Mouse (Mus musculus) lung, embryonic 16.5 days (tissue): Measurements from ENCODE around the gene Khnyn. TPM values are rescaled to one million over a fixed set of nuclear protein-coding genes. Genes with fewer than 3 reads are reported as not detected.

Experiments
- ATAC-seq: fragments of 200-750 bp; cut with Nextera tagmentation; 2 replicates; pipeline ENCODE4 v1.8.0; 2017; ENCODE audit warnings: low read depth, mild to moderate bottlenecking, moderate library complexity
- H3K27ac ChIP-seq: fragments of 300-500 bp; sonication (generic); 2 replicates; pipeline ENCODE4 v1.5.1; 2014; ENCODE audit warnings: mild to moderate bottlenecking, control low read depth, low read length
- H3K27me3 ChIP-seq: fragments of 300-500 bp; sonication (generic); 2 replicates; pipeline ENCODE4 v1.6.1; 2014; ENCODE audit warnings: low read depth, low read length, mixed read lengths; ENCODE audit not compliant: control insufficient read depth, insufficient read depth
- H3K36me3 ChIP-seq: fragments of 300-500 bp; sonication (generic); 2 replicates; pipeline ENCODE4 v1.6.1; 2014; ENCODE audit warnings: low read length; ENCODE audit not compliant: control insufficient read depth, insufficient read depth
- H3K4me1 ChIP-seq: fragments of 300-500 bp; sonication (generic); replicated peaks from 2 replicates; pipeline ENCODE4 v1.6.1; 2014; ENCODE audit warnings: low read length, mixed read lengths; ENCODE audit not compliant: control insufficient read depth, insufficient read depth
- H3K4me2 ChIP-seq: fragments of 300-500 bp; sonication (generic); 2 replicates; pipeline ENCODE4 v1.6.1; 2014; ENCODE audit warnings: low read depth, low read length, control low read depth
- H3K4me3 ChIP-seq: fragments of 300-500 bp; sonication (generic); 2 replicates; pipeline ENCODE4 v1.5.1; 2014; ENCODE audit warnings: mild to moderate bottlenecking, low read length, control low read depth
- H3K9ac ChIP-seq: fragments of 300-500 bp; sonication (generic); 2 replicates; pipeline ENCODE4 v1.6.1; 2014; ENCODE audit warnings: low read length, control low read depth
- H3K9me3 ChIP-seq: fragments of 300-500 bp; sonication (generic); 2 replicates; pipeline ENCODE4 v1.6.1; 2016; ENCODE audit warnings: low read length; ENCODE audit not compliant: control insufficient read depth
- WGBS: fragments of 180-500 bp; shearing (Covaris S2); extraction: QIAGEN DNeasy Blood & Tissue Kit; methylation state at CpG from one replicate; pipeline ENCODE4 v1.1.7; 2014; 5-methylcytosine and 5-hydroxymethylcytosine counted together
- polyA plus RNA-seq: library from polyadenylated mRNA; unstranded; fragments of >200 nt; fragmentation: Nextera tagmentation; extraction: Ambion mirVana; gene quantifications from 2 replicates; pipeline ENCODE4 v1.2.1, GENCODE M21; 2015

The Khnyn gene
- polyA plus RNA-seq, 1 experiment from 2014 or later: 17.8 TPM

DNA sequence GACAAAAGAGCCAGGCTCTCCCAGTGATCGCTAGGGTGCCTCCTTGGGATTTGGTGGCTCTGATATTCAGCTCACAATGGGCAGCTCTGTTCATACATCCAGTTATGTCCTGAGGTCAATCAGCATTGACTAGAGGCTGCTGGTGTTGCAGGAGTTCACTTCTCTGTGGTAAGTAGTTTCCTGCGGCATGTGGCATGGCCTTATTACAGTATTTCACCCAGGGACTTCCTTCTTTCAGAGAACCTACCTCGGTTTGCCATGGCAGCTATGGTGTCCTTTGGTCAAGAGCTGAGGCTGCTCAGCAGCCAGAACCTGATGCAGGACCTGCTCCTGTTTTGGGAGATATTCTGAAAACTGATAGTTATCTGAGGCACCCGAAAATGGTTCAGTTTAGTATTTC is 42.1 kb downstream of the Khnyn start:
- Histone ChIP-seq H3K4me3 (no peak overlapping the region), H3K9ac (no peak overlapping the region), H3K4me1 (no peaks in the 10 kb centered on the region; the same call in 1 of the 2 replicates), H3K27ac (no peak overlapping the region), H3K36me3 (no peaks in the 10 kb centered on the region), H3K9me3 (no peaks in the 10 kb centered on the region), H3K4me2 (no peak overlapping the region), H3K27me3 (no peaks in the 10 kb centered on the region)
- WGBS: 82% methylated on average over 4 of the region's 4 CpGs
- ATAC-seq: no peak

DNA sequence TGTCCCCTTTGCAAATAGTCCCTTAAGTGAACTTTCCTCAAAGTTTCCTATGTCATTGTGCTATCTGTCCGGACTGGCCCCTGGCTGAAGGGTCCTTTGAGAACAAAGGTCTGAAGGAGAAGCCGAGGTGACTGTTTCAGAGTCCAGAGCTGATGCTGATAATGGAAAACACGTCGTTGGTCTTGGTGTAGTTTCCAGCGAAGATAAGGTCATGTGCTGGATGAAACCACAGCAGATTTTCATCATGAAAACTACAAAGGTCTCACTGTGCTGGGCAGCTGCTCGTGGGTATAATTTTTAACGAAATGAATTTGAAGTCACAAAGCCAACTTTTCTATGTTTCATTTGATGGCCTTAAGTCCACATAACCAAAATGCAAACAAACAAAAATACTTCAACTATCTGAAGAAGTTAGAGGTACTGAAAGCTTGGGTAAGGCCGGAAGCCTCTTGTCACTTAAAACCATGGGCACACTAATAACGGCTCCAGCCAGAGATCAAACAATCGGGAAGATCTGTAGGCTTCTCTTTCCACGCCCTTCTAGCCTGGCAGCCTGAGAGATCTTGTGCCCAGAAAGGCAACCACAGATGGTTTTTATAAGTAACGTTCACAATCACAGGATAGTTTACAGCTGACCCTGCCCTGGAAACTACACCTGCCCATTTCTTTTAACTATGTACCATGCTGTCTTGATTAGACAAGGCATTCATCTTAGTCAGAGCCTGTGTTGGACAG is 44.7 kb downstream of the Khnyn start:
- no peak for ATAC-seq
- no peak overlapping the region for H3K9ac ChIP-seq
- H3K4me3 ChIP-seq: no peak overlapping the region
- H3K4me2 ChIP-seq: no peak overlapping the region
- H3K27me3 ChIP-seq: no peaks in the 10 kb centered on the region
- H3K27ac ChIP-seq: no peak overlapping the region
- no peaks in the 10 kb centered on the region for H3K9me3 ChIP-seq
- peaks cover 2% of the 10 kb centered on the region; the same call in 1 of the 2 replicates for H3K4me1 ChIP-seq
- no peaks in the 10 kb centered on the region for H3K36me3 ChIP-seq
- WGBS: 49% methylated on average over 12 of the region's 12 CpGs

DNA sequence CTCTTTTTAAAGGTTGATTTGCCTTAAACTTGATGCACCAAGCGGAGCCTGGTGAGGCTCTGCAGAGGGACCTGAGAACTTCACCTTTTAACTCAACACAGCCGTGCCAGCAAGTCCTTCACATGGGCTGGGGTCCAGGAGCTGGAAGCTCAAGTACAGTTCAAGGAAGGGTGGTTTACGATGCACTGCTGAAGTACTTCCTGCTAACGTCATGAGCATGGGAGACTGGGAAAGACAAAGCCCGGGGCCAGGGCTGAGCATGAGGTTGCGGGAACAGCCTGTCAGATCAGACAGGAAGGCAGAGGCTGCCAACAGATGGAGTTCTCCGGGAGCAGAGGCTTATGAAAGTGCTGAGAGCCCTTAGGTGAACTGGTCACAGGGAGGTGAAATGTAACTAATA is 48.8 kb downstream of the Khnyn start:
- no peaks in the 10 kb centered on the region for H3K27me3 ChIP-seq
- H3K4me1 ChIP-seq: peaks cover 2% of the 10 kb centered on the region; the same call in 1 of the 2 replicates
- ATAC-seq: peak; percentile 98
- no peak overlapping the region for H3K9ac ChIP-seq
- no peak overlapping the region; the same call in 1 of the 2 replicates for H3K4me2 ChIP-seq
- H3K9me3 ChIP-seq: no peaks in the 10 kb centered on the region
- no peak overlapping the region for H3K27ac ChIP-seq
- no peaks in the 10 kb centered on the region for H3K36me3 ChIP-seq
- WGBS: 12% methylated on average over 7 of the region's 7 CpGs
- no peak overlapping the region for H3K4me3 ChIP-seq

DNA sequence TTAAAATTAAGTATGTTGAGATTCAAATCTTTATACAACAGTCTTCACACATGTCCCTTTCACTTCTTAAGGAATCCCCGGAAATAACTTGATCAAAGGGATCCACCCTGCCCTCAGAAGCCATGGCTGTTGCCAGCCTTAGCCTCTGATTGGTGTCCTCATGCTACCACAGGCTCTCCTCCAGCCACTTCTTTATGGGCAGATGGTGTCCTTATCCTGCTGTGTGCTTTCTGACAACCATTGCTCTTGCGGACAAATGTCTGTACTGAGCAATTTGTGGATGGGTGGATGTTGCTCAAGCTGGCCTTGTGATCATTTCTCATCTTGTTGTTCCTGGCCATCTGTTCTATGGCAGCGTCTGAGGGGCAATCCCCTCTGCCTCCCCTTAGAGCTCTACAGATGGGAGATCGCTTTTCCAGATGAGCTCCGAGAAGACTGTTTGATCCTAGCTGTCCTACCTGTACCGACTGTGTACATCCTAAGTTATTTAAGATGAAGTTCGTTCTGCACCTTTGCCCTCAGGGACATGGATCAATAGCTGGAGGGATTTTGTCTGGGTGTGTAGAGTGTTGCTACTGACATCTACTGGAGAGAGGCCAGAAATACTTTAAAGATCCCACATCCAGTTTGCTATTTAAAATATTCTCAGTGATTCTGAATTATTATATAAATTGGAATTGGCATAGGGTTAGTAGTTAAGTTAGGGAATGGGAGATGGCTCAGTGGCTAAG is 55.5 kb downstream of the Khnyn start:
- H3K36me3 ChIP-seq: no peaks in the 10 kb centered on the region
- no peak overlapping the region for H3K9ac ChIP-seq
- H3K27ac ChIP-seq: no peak overlapping the region
- no peak overlapping the region for H3K4me2 ChIP-seq
- ATAC-seq: no peak
- H3K4me3 ChIP-seq: no peak overlapping the region
- no peaks in the 10 kb centered on the region; the same call in 1 of the 2 replicates for H3K27me3 ChIP-seq
- H3K4me1 ChIP-seq: no peaks in the 10 kb centered on the region
- WGBS: 27% methylated on average over 7 of the region's 7 CpGs
- no peaks in the 10 kb centered on the region for H3K9me3 ChIP-seq

DNA sequence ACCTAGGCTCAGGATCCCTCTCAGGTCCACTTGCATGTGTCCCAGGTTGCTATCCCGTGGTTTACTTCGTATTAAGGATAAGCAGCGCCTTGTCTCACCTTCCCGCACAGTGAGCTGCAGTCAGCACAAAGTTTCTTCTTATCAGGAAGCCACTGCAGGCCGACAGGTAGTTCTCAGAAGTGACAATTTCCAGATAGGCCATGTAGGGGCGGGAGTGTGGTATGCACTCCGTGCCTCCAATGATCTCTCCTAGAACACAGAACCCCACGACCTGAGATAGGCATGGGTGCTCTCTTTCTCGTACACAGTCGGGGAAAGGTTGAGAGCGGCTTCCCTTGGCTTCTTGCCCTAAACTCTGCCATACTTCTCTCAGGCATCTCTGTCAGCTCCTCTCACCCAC is 58.9 kb downstream of the Khnyn start:
- 70% methylated on average over 11 of the region's 11 CpGs for WGBS

DNA sequence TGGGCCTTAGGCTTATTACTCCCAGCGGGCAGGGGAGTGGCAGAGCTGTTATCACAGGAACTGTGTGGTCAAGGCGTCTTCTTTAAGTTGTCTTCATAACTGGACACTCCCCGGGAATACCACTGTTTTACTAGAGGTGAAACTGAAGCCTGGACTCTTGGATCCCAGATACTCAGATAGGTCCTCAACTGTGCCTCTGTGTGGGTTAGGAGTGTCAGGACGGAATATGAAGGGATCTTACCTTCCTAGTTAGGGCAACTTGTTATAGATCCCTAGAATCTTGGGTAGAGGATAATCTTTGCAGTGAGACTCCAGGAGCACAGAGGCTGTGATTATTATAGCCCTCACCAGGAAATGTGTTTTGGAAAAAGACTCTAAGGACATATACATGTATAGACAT is 59.8 kb downstream of the Khnyn start, which contains the start of gene Cma1:
TSS of gene Cma1 (minus strand) at position 101 of the 400 bp plus-strand sequence.
- ATAC-seq: no peak
- no peaks in the 10 kb centered on the region for H3K36me3 ChIP-seq
- WGBS: 65% methylated on average over 4 of the region's 4 CpGs
- no peaks in the 10 kb centered on the region for H3K9me3 ChIP-seq
- H3K4me1 ChIP-seq: peaks cover 3% of the 10 kb centered on the region; the same call in 1 of the 2 replicates
- H3K4me3 ChIP-seq: no peak within 1 kb of the TSS
- no peak within 1 kb of the TSS for H3K27ac ChIP-seq
- H3K4me2 ChIP-seq: no peak within 1 kb of the TSS
- no peak within 1 kb of the TSS for H3K9ac ChIP-seq
- H3K27me3 ChIP-seq: no peaks in the 10 kb centered on the region; the same call in 1 of the 2 replicates

More for the DNA sequence above, 58.9 kb downstream of the Khnyn start:
- H3K9me3 ChIP-seq: no peaks in the 10 kb centered on the region
- H3K36me3 ChIP-seq: no peaks in the 10 kb centered on the region
- no peaks in the 10 kb centered on the region; the same call in 1 of the 2 replicates for H3K27me3 ChIP-seq
- no peak overlapping the region for H3K4me2 ChIP-seq
- no peak for ATAC-seq
- H3K9ac ChIP-seq: no peak overlapping the region
- no peak overlapping the region for H3K27ac ChIP-seq
- no peak overlapping the region for H3K4me3 ChIP-seq
- peaks cover 3% of the 10 kb centered on the region; the same call in 1 of the 2 replicates for H3K4me1 ChIP-seq

DNA sequence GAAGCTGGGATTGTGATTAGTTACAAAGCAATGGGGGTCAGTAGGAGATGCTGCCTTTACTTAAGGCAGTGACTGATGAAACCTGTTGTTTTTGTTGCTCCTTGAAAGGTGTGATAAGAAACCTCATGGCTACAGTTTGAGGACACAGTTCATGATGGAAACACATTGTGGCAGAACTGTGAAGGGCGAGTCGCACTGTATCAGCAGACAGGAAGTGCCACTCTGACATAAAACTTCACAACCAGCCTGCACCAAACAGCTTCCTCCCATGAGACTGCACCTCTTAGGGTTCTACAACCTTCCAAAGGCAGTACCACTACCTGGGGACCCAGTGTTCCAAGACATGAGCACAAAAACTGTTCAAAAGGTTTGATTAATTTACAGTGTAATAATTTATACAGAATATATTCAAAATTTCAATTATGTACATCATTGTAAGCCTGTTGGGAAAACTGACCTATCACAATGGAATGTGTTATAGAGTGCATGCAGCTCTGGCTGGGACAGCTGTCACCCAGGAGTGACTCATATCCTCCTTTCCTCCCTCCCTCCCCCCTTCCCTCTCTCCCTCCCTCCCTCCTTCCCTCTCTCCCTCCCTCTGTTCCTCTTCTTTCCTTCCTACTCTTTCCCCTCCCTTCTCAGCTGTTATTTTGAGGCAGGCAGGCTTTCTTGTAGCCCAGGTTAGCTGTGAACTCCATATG is 61.7 kb downstream of the Khnyn start:
- Histone ChIP-seq H3K27me3 (no peaks in the 10 kb centered on the region; the same call in 1 of the 2 replicates), H3K9ac (no peak overlapping the region), H3K4me2 (no peak overlapping the region), H3K4me3 (no peak overlapping the region), H3K27ac (no peak overlapping the region), H3K9me3 (no peaks in the 10 kb centered on the region), H3K4me1 (peaks cover 3% of the 10 kb centered on the region; the same call in 1 of the 2 replicates), H3K36me3 (no peaks in the 10 kb centered on the region)
- 32% methylated on average over 2 of the region's 2 CpGs for WGBS
- ATAC-seq: peak; percentile 83
